Mouse (Mus musculus): ENCODE measurements around the gene Dscam.
A peak's percentile ranks its signal among the peaks of the same experiment; 100 is the strongest.
"Not testable (repeated sequence)": the region's sequence is repeated elsewhere in the genome, so short reads cannot be mapped to it uniquely, and the experiment has no call there.

The Dscam gene

GRCm38 (mm10) chr16:96888036-96888435 is 282.5 kb downstream of the Dscam start:
- DNase-seq (ENCODE audit: low spot score in 2 of 2), result no peak

- no peak for DNase-seq (ENCODE audit: low spot score in 2 of 2)
These were observed 284.7 kb downstream of the Dscam start for GRCm38 (mm10) chr16:96885817-96886216.

DNA sequence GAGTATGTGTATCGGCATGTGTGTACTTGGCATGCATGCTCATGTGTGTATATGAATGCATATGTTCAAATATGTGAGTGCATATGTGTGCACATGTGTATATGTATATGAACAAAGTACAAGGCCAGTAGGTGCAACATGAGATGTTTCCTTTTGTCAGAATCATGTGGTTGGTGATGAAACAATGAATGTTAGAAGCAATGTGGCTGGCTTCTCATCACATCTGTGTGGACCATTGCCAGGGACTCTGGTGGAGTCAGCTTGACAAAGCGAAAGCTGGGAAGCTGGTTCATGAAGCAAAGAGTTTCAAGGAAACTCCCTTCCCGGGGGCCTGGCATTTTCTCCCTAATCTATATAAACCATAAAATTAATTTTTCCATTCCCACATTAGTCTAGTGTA is 286.0 kb downstream of the Dscam start:
- DNase-seq (ENCODE audit: low spot score in 2 of 2), result not testable (repeated sequence)

- no peak for DNase-seq (ENCODE audit: low spot score in 2 of 2)
These were observed 293.3 kb downstream of the Dscam start for GRCm38 (mm10) chr16:96877271-96877670.

DNA sequence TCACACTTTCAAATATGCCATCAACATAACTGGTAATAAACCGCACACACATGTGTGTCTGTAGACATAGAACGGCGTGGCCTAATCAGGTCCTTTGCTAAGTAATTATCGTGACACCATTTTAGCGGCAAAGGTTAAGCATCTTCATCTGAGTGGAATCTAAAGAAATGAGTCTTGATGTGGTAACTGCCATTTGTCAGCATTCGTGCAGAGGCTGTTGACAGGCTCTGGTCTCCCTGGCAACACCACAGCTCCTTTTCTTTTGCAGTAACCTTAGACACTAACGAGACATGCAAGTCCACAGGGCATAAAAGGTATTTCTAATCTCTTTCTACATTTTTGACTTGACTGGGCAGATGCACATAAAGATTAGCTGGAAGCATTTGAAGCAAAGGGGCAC is 297.8 kb downstream of the Dscam start:
- no peak for DNase-seq (ENCODE audit: low spot score in 2 of 2)

GRCm38 (mm10) chr16:96857571-96857970 is 313.0 kb downstream of the Dscam start:
- peak; percentile 58 to 60 for DNase-seq (ENCODE audit: low spot score in 2 of 2)

- no peak for DNase-seq (ENCODE audit: low spot score in 2 of 2)
These were observed 315.5 kb downstream of the Dscam start for GRCm38 (mm10) chr16:96855060-96855459.

GRCm38 (mm10) chr16:96852383-96852782 is 318.2 kb downstream of the Dscam start:
- peak; percentile 65 to 70 for DNase-seq (ENCODE audit: low spot score in 2 of 2)

DNA sequence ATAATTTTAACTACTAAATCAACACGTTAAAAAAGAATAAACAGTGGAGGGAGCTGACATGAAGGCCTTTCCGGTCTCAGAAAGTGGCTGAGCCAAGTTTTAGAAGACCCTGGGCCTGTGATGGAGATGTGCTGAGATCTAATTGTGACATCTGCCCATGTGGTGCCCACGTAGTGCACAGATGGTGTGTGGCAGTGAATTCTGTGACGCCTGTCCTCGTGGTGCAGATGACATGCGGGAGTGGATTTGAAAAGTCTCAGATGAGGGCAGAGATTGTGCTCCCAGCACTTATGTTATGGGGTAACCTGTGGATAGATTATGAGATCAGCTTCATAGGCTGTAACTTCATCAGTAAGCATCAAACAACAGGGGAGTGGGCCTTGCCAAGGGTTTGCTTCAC is 321.6 kb downstream of the Dscam start:
- DNase-seq (ENCODE audit: low spot score in 2 of 2), result no peak

GRCm38 (mm10) chr16:96846585-96846984 is 324.0 kb downstream of the Dscam start:
- DNase-seq (ENCODE audit: low spot score in 2 of 2), result no peak

DNA sequence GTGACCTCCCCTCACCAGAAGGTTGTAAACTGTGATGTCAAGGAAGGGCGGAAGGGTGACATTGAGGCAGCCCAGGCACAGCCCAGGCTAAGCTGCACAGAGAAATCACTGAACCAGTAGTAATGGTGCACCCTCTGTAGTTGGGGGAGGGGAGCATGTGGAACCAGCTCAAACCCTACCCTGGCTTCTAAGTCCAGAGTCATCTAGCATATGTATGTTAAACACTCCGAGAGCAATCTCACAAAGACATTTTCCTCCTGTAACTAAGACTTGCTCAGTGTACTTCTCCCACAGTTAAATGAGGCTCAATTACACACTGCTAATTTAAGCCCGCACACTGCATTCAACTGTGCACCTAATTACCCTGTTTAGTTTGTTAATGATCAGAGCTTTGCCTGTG is 324.4 kb downstream of the Dscam start:
- no peak for DNase-seq (ENCODE audit: low spot score in 2 of 2)

- DNase-seq (ENCODE audit: low spot score in 2 of 2), result no peak
These were observed 325.0 kb downstream of the Dscam start for GRCm38 (mm10) chr16:96845475-96846098.

DNA sequence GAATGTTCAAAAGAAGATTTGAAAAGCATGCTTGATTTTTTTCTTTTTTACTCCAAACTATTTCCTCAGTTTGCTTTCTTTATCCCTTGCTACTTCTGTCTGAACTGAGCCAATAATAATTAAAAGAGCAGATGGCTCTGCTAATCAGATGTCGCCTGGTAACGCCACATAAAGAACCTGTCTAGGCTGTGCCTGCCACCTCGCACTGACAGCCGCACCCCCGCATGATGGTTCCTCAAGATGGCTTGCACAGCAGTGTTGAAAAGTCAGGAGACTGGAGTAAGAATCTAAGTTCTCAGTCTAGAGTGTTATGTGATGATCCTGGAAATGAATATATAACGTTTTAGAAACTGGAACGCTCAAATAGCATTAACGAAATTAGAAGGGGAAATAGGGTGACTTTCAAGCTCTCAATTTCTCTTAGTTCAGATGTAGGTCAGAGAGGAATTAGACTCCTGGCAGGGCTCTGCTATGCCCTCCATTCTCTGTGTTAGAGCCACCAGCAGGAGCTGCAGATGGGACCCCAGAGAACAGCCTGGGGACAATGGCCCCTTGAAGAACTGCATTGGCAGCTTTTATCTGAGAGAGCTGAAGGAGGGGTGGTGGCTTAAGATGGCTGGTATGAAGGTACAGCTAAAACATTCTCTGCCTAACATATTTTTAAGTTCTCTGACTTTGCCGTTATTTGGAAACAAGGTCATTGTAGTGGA is 326.7 kb downstream of the Dscam start:
- peak; percentile 51 to 69 for DNase-seq (ENCODE audit: low spot score in 2 of 2)

GRCm38 (mm10) chr16:96842829-96843360 is 327.7 kb downstream of the Dscam start:
- DNase-seq (ENCODE audit: low spot score in 2 of 2), result no peak

DNA sequence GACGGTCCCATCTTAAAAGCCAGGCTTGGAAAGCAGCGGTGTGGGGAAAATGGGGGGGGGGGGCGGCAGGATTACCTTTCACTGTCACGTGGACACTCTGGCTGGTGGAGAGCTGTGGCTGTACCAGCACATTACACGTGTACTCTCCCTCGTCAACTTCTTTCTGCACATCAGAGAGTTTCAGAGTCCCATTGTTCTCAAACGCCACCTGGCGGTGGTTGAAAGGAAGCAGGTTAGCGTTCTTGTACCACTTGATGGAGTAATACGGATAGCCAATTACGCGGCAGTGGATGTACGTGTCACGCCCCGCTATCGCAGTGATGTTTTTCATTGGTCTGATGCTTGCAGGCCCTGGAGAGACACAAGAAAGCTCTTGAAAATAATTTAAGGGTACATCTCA is 350.9 kb downstream of the Dscam start:
- peak; percentile 68 to 71 for DNase-seq (ENCODE audit: low spot score in 2 of 2)

DNA sequence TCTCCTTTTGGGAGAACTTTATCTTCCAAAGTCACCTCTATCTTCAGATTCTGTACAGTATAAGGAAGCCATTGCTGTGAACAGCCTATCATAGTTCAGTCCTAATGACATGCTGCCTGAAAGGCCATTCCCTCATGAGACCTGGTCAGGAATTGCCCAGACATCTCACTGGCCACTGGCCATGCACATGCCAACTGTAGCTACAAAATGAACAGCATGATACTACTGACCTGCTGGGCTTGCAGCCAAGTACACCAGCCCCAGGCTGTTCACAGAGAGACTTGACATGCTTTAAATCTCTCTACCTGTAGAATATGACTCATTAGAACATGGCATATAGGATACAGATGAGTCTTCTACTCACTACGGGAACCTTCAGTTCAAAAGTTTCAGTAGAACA is 364.3 kb downstream of the Dscam start:
- no peak for DNase-seq (ENCODE audit: low spot score in 2 of 2)

GRCm38 (mm10) chr16:96802636-96803035 is 367.9 kb downstream of the Dscam start:
- no peak for DNase-seq (ENCODE audit: low spot score in 2 of 2)

DNA sequence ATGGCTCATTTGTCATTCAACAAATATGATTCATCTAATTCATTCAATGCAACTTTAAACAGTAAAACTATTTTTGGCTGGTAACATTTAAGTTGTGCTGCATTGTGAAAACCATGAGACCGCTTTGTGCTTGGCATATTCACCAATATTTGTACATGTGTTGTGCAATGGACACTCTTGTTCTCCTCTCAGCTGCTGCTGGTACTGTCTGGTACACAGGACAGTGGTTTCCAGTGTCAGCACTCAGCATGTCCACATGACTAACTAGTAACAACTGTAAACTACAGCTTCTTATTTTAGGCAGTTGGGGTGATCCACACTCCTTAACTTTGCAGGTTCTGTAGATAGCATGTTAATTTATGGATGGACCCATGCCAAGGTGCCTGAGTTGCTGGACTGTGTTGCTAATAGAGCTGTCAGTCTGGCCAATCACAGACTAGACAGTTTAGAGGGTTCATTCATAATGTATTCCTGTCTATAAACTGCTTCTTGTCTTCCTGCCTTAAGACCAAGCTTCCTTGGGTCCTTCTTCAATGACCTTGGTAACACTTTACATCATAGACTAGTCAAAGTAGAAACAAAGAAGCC is 368.8 kb downstream of the Dscam start:
- DNase-seq (ENCODE audit: low spot score in 2 of 2), result no peak

DNA sequence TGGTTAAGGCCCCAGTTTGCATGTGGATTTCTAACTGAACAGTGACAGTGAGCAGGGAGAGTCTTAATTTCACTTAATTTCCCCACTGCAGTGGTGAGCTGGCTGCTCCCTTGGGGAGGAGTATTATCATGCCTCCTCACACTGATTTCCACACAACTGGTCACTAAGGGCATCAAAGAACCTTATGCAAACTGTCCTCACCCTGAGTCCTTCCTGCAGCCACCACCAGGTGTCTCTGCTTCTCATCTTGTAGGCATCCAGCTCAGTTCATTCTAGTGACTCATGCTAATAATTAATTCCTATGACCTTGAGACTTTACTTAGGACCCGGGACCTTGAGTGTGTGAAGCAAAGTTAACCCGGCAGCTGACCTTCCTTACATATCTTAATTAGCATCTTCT is 375.1 kb downstream of the Dscam start:
- peak; percentile 23 to 43 for DNase-seq (ENCODE audit: low spot score in 2 of 2)

DNA sequence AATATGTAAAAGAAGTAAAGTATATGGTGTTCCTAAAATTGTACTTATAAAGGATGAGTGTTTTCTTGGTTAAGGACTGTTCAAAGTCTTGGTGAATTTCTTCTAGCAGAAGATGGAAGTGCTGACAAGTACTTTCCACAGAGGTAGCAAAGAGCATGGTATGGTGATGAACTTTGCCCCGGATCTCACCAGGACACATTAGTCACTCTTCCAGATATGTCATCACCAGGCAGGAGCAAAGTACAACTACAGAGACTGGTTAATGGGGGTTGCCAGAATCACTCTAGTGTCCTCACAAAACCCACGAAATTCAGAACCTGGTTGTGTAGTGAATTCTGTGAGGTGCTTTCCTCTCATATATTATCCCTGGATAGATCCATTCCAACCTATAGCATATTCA is 379.2 kb downstream of the Dscam start:
- no peak for DNase-seq (ENCODE audit: low spot score in 2 of 2)

DNA sequence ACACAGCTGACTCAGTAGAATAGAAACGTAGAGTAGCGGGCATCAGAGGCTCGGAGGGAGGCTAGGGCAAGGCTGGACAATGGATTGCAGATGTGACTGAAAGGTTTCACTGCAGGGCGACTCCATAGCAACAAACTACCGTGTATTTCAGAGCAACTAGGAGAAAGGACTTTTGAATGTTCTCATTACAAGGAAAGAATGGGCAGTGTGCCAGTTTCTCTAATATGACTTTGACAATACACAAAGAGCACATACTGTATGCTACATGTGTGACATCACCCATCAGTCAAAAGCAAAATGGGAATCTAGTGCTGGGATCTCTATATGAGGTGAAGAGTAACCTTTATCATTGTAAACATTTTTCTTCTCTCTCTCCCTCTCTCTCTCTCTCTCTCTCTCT is 382.3 kb downstream of the Dscam start:
- DNase-seq (ENCODE audit: low spot score in 2 of 2), result no peak

GRCm38 (mm10) chr16:96779021-96779420 is 391.5 kb downstream of the Dscam start:
- DNase-seq (ENCODE audit: low spot score in 2 of 2), result no peak

GRCm38 (mm10) chr16:96774245-96774644 is 396.3 kb downstream of the Dscam start:
- DNase-seq (ENCODE audit: low spot score in 2 of 2), result no peak
